Mouse (Mus musculus) heart, adult 9 months (tissue): ENCODE data around the gene Gabbr2.

ENCODE experiments used
- DNase-seq, 2 experiments: peaks; one replicate each; pipeline ENCODE4 v3.0.0; 2022; ENCODE audit warnings: low spot score in 2 of 2

Gene Gabbr2

GRCm38 (mm10) chr4:46617408-46617807 lies 374.3 kb downstream of the Gabbr2 start:
- DNase-seq: no peak

GRCm38 (mm10) chr4:46614641-46615040 lies 377.0 kb downstream of the Gabbr2 start:
- no peak for DNase-seq

- DNase-seq: no peak
Observed at GRCm38 (mm10) chr4:46613618-46614017, 378.1 kb downstream of the Gabbr2 start.
